In genomic region chr5:112356322-112356721, GRCm38 (mm10) we compare ENCODE assay signal across 18 mouse cellular contexts. TPM values are rescaled to one million over a fixed set of nuclear protein-coding genes. Genes with fewer than 3 reads are reported as not detected.
DNase-seq lines count a peak whose midpoint lies in the region; ATAC-seq and TF ChIP-seq lines count a peak whose summit lies in the region.
"Had no signal": no experiment of that assay in that cellular context is flagged by ENCODE, and none has a peak within 500 bp of the region (broad histone marks: within the 10 kb centered on the region; RNA-seq: fewer than 3 reads in every experiment).

No protein-coding gene starts in this region.

- H3K9ac ChIP-seq in kidney, embryonic 14.5 days (ENCODE audit: low read depth, low read length) = no peak overlapping the region
- no peak overlapping the region for H3K9ac ChIP-seq in liver, embryonic 12.5 days
- no peak overlapping the region for H3K9ac ChIP-seq in intestine, postnatal 0 days (ENCODE audit: low read depth, low read length)
- H3K9ac ChIP-seq: embryonic facial prominence, embryonic 12.5 days; hindbrain, embryonic 13.5 days; limb, embryonic 12.5 days; midbrain, embryonic 15.5 days had no signal

- no peak overlapping the region for H3K4me2 ChIP-seq in kidney, embryonic 14.5 days (replicated peaks; ENCODE audit: low read depth, low read length)
- 0 out of 2 replicates have a peak overlapping the region, but pooled peaks have one; percentile 24 for H3K4me2 ChIP-seq in liver, embryonic 12.5 days
- H3K4me2 ChIP-seq in intestine, postnatal 0 days (replicated peaks; ENCODE audit: low read depth) = no peak overlapping the region
- H3K4me2 ChIP-seq: embryonic facial prominence, embryonic 12.5 days; hindbrain, embryonic 13.5 days; limb, embryonic 12.5 days; midbrain, embryonic 15.5 days had no signal

- peak; percentile 39 to 44 for DNase-seq in adrenal gland, adult (ENCODE audit: inconsistent age in 2 of 2, low spot score in 1 of 2)
- DNase-seq in adrenal gland, adult 8-10 months = no peak
- DNase-seq in kidney, adult 11 months = peak; percentile 35
- DNase-seq in frontal cortex, adult 2 months (ENCODE audit: extremely low spot score in 1 of 2, low spot score in 1 of 2) = no peak
- DNase-seq: cerebellum, postnatal 14 days; right cerebral cortex, postnatal 4 days had no signal

- WGBS in kidney, embryonic 14.5 days = 87% methylated on average over 9 of the region's 9 CpGs
- 66% methylated on average over 9 of the region's 9 CpGs for WGBS in liver, embryonic 12.5 days (ENCODE audit: insufficient replicate concordance)
- 89% methylated on average over 9 of the region's 9 CpGs for WGBS in intestine, postnatal 0 days

- peaks cover 35% of the 10 kb centered on the region; the same call in 1 of the 2 replicates for H3K36me3 ChIP-seq in kidney, embryonic 14.5 days (ENCODE audit: control insufficient read depth, insufficient read depth, low read length)
- peaks cover 64% of the 10 kb centered on the region for H3K36me3 ChIP-seq in liver, embryonic 12.5 days
- H3K36me3 ChIP-seq in intestine, postnatal 0 days (ENCODE audit: control insufficient read depth, insufficient read depth) = peaks cover 42% of the 10 kb centered on the region

- no peak overlapping the region for H3K27ac ChIP-seq in kidney, embryonic 14.5 days (ENCODE audit: low read depth, low read length)
- H3K27ac ChIP-seq in liver, embryonic 12.5 days = peak overlapping the region; percentile 42; the same call in 1 of the 2 replicates
- no peak overlapping the region for H3K27ac ChIP-seq in intestine, postnatal 0 days (ENCODE audit: low read depth, low read length)
- H3K27ac ChIP-seq: embryonic facial prominence, embryonic 12.5 days; hindbrain, embryonic 13.5 days; limb, embryonic 12.5 days; midbrain, embryonic 15.5 days had no signal

- ATAC-seq in kidney, embryonic 14.5 days (ENCODE audit: low FRiP score, low TSS enrichment) = no peak
- ATAC-seq in erythroblast, adult 5-6 weeks (replicated peaks; ENCODE audit: low FRiP score, poor library complexity, severe bottlenecking) = 0 out of 2 replicates have a peak, but pooled peaks have one; percentile 29
- no peak; the same call in 1 of the 2 replicates for ATAC-seq in liver, embryonic 12.5 days
- no peak for ATAC-seq in intestine, postnatal 0 days
- ATAC-seq: activated CD4-positive, CD25-positive, alpha-beta regulatory T cell, adult 4 months; midbrain, embryonic 15.5 days had no signal

- no peak overlapping the region for H3K4me3 ChIP-seq in kidney, embryonic 14.5 days (ENCODE audit: low read length)
- no peak overlapping the region for H3K4me3 ChIP-seq in liver, embryonic 12.5 days
- no peak overlapping the region for H3K4me3 ChIP-seq in intestine, postnatal 0 days (ENCODE audit: low read depth, low read length)
- H3K4me3 ChIP-seq: embryonic facial prominence, embryonic 12.5 days; hindbrain, embryonic 13.5 days; limb, embryonic 12.5 days; midbrain, embryonic 15.5 days had no signal

- no peaks in the 10 kb centered on the region for H3K4me1 ChIP-seq in kidney, embryonic 14.5 days (ENCODE audit: control insufficient read depth, insufficient read depth, low read length)
- H3K4me1 ChIP-seq in liver, embryonic 12.5 days = peaks cover 55% of the 10 kb centered on the region
- no peaks in the 10 kb centered on the region for H3K4me1 ChIP-seq in intestine, postnatal 0 days (replicated peaks; ENCODE audit: control insufficient read depth, insufficient read depth, low read length)
- H3K4me1 ChIP-seq: embryonic facial prominence, embryonic 12.5 days; hindbrain, embryonic 13.5 days; midbrain, embryonic 15.5 days had no signal

- no peaks in the 10 kb centered on the region for H3K27me3 ChIP-seq in kidney, embryonic 14.5 days (ENCODE audit: control insufficient read depth, insufficient read depth, low read length)
- H3K27me3 ChIP-seq in liver, embryonic 12.5 days (replicated peaks) = no peaks in the 10 kb centered on the region
- H3K27me3 ChIP-seq in intestine, postnatal 0 days (replicated peaks; ENCODE audit: control insufficient read depth, insufficient read depth, low read length) = no peaks in the 10 kb centered on the region
- H3K27me3 ChIP-seq: CH12.LX; embryonic facial prominence, embryonic 12.5 days; hindbrain, embryonic 13.5 days; limb, embryonic 12.5 days; midbrain, embryonic 15.5 days had no signal

- no peak for TF ChIP-seq CTCF in intestine, postnatal 0 days (IDR thresholded peaks at IDR 0.05; ENCODE audit: low read depth)

- H3K9me3 ChIP-seq in kidney, embryonic 14.5 days (ENCODE audit: control insufficient read depth, low read length) = no peaks in the 10 kb centered on the region
- H3K9me3 ChIP-seq in liver, embryonic 12.5 days (replicated peaks) = no peaks in the 10 kb centered on the region
- no peaks in the 10 kb centered on the region for H3K9me3 ChIP-seq in intestine, postnatal 0 days (ENCODE audit: control insufficient read depth)
- H3K9me3 ChIP-seq: embryonic facial prominence, embryonic 12.5 days; hindbrain, embryonic 13.5 days; limb, embryonic 12.5 days; midbrain, embryonic 15.5 days had no signal

RNA-seq across cellular contexts. Expression of gene Gm6583, which starts 0.5 kb away (rescaled TPM):
- total RNA-seq in adrenal gland, adult 8-10 months (2022) = under 1 TPM in 2 of 4 experiments, not detected in 2; 0.17 TPM
- 0.12 and 0.41 TPM in 2 replicates for polyA plus RNA-seq in kidney, embryonic 14.5 days (2014; fragmentation: Nextera tagmentation; extraction: Ambion mirVana)
- not detected in 2 replicates for total RNA-seq in erythroblast, adult 5-6 weeks (2015; ENCODE audit: low replicate concordance)
- total RNA-seq in erythroblast, adult 5-6 weeks (2017; ENCODE audit: low replicate concordance) = not detected in 2 replicates
- polyA plus RNA-seq in liver, embryonic 12.5 days (2016; fragmentation: Nextera tagmentation; extraction: Ambion mirVana) = 0.35 and 0.41 TPM in 2 replicates
- polyA plus RNA-seq in intestine, postnatal 0 days (2015; fragmentation: Nextera tagmentation; extraction: Ambion mirVana) = 0.12 TPM in 1 of 2 replicates, not detected in the other
- polyA plus RNA-seq in frontal cortex, adult 2 months (2012; rRNA removed) = 0.04 TPM in 1 of 2 replicates, not detected in the other
- total RNA-seq: CH12.LX; heart, adult 18-20 months had no signal
- polyA plus RNA-seq: activated CD4-positive, CD25-positive, alpha-beta regulatory T cell, adult 4 months had no signal

RNA-seq across cellular contexts. Expression of gene Hps4, which starts 13.4 kb away (rescaled TPM):
- total RNA-seq in adrenal gland, adult 8-10 months (2022) = 10 to 100 TPM; 27.7 to 43.6 (median 31.3) TPM
- 35.4 and 37.6 TPM in 2 replicates for polyA plus RNA-seq in kidney, embryonic 14.5 days (2014; fragmentation: Nextera tagmentation; extraction: Ambion mirVana)
- 3.5 TPM in 1 of 2 replicates, not detected in the other for total RNA-seq in erythroblast, adult 5-6 weeks (2015; ENCODE audit: low replicate concordance)
- total RNA-seq in erythroblast, adult 5-6 weeks (2017; ENCODE audit: low replicate concordance) = 1.5 and 5.0 TPM in 2 replicates
- 17.2 and 18.7 TPM in 2 replicates for polyA plus RNA-seq in liver, embryonic 12.5 days (2016; fragmentation: Nextera tagmentation; extraction: Ambion mirVana)
- 28.8 and 37.3 TPM in 2 replicates for polyA plus RNA-seq in intestine, postnatal 0 days (2015; fragmentation: Nextera tagmentation; extraction: Ambion mirVana)
- 41.4 and 42.5 TPM in 2 replicates for polyA plus RNA-seq in frontal cortex, adult 2 months (2012; rRNA removed)

RNA-seq across cellular contexts. Expression of gene Srrd, which starts 13.5 kb away (rescaled TPM):
- 10 to 100 TPM; 26.0 to 51.5 (median 29.9) TPM for total RNA-seq in adrenal gland, adult 8-10 months (2022)
- polyA plus RNA-seq in kidney, embryonic 14.5 days (2014; fragmentation: Nextera tagmentation; extraction: Ambion mirVana) = 46.0 and 47.0 TPM in 2 replicates
- total RNA-seq in erythroblast, adult 5-6 weeks (2015; ENCODE audit: low replicate concordance) = 7.5 and 8.2 TPM in 2 replicates
- 0.17 and 3.3 TPM in 2 replicates for total RNA-seq in erythroblast, adult 5-6 weeks (2017; ENCODE audit: low replicate concordance)
- 23.1 and 26.1 TPM in 2 replicates for polyA plus RNA-seq in liver, embryonic 12.5 days (2016; fragmentation: Nextera tagmentation; extraction: Ambion mirVana)
- polyA plus RNA-seq in intestine, postnatal 0 days (2015; fragmentation: Nextera tagmentation; extraction: Ambion mirVana) = 15.4 and 19.0 TPM in 2 replicates
- polyA plus RNA-seq in frontal cortex, adult 2 months (2012; rRNA removed) = 55.5 and 58.8 TPM in 2 replicates

RNA-seq across cellular contexts. Expression of gene Tfip11, which starts 30.2 kb away (rescaled TPM):
- total RNA-seq in adrenal gland, adult 8-10 months (2022) = 10 to 100 TPM; 36.2 to 44.0 (median 38.9) TPM
- polyA plus RNA-seq in kidney, embryonic 14.5 days (2014; fragmentation: Nextera tagmentation; extraction: Ambion mirVana) = 15.7 and 22.3 TPM in 2 replicates
- total RNA-seq in erythroblast, adult 5-6 weeks (2015; ENCODE audit: low replicate concordance) = 3.5 and 4.6 TPM in 2 replicates
- 3.9 and 11.2 TPM in 2 replicates for total RNA-seq in erythroblast, adult 5-6 weeks (2017; ENCODE audit: low replicate concordance)
- polyA plus RNA-seq in liver, embryonic 12.5 days (2016; fragmentation: Nextera tagmentation; extraction: Ambion mirVana) = 19.7 and 20.7 TPM in 2 replicates
- 13.6 and 14.3 TPM in 2 replicates for polyA plus RNA-seq in intestine, postnatal 0 days (2015; fragmentation: Nextera tagmentation; extraction: Ambion mirVana)
- polyA plus RNA-seq in frontal cortex, adult 2 months (2012; rRNA removed) = 36.6 and 40.0 TPM in 2 replicates

RNA-seq across cellular contexts. Expression of gene Asphd2, which starts 38.3 kb away (rescaled TPM):
- 1 to 10 TPM; 2.2 to 6.9 (median 3.5) TPM for total RNA-seq in adrenal gland, adult 8-10 months (2022)
- polyA plus RNA-seq in kidney, embryonic 14.5 days (2014; fragmentation: Nextera tagmentation; extraction: Ambion mirVana) = 8.2 and 9.0 TPM in 2 replicates
- not detected in 2 replicates for total RNA-seq in erythroblast, adult 5-6 weeks (2015; ENCODE audit: low replicate concordance)
- not detected in 2 replicates for total RNA-seq in erythroblast, adult 5-6 weeks (2017; ENCODE audit: low replicate concordance)
- 0.93 and 1.1 TPM in 2 replicates for polyA plus RNA-seq in liver, embryonic 12.5 days (2016; fragmentation: Nextera tagmentation; extraction: Ambion mirVana)
- 3.1 and 4.6 TPM in 2 replicates for polyA plus RNA-seq in intestine, postnatal 0 days (2015; fragmentation: Nextera tagmentation; extraction: Ambion mirVana)
- 146 and 153 TPM in 2 replicates for polyA plus RNA-seq in frontal cortex, adult 2 months (2012; rRNA removed)
- total RNA-seq: CH12.LX had no signal
- polyA plus RNA-seq: activated CD4-positive, CD25-positive, alpha-beta regulatory T cell, adult 4 months; macrophage had no signal

Comparison
In these comparisons a context has a peak if more than half of its experiments do, and no peak if none do; other contexts are left out.
1. DNase-seq: peak in adrenal gland, adult (2 of 2) and kidney, adult 11 months (single experiment); none in adrenal gland, adult 8-10 months (single experiment) and frontal cortex, adult 2 months (0 of 2).